ENCODE assay signal across 33 mouse cellular contexts in genomic region chr6:85488510-85488909, GRCm38 (mm10). TPM values are rescaled to one million over a fixed set of nuclear protein-coding genes. Genes with fewer than 3 reads are reported as not detected.
A peak's percentile ranks its signal among the peaks of the same experiment; 100 is the strongest.
DNase-seq lines count a peak whose midpoint lies in the region; ATAC-seq and TF ChIP-seq lines count a peak whose summit lies in the region.
"Had no signal": no experiment of that assay in that cellular context is flagged by ENCODE, and none has a peak within 500 bp of the region (broad histone marks: within the 10 kb centered on the region; RNA-seq: fewer than 3 reads in every experiment).

No protein-coding gene starts in this region.

- peak overlapping the region; percentile 14 for H3K27ac ChIP-seq in hindbrain, embryonic 10.5 days
- H3K27ac ChIP-seq in hindbrain, embryonic 16.5 days (ENCODE audit: low read depth, low read length) = no peak overlapping the region
- no peak overlapping the region for H3K27ac ChIP-seq in kidney, postnatal 0 days
- H3K27ac ChIP-seq: embryonic facial prominence, embryonic 10.5 days; embryonic facial prominence, embryonic 13.5 days; gastrocnemius, adult 2 months; heart, embryonic 15.5 days; hindbrain, embryonic 12.5 days; hindbrain, postnatal 0 days had no signal

- peaks cover 37% of the 10 kb centered on the region for H3K4me1 ChIP-seq in hindbrain, embryonic 10.5 days (replicated peaks)
- peaks cover 12% of the 10 kb centered on the region for H3K4me1 ChIP-seq in hindbrain, embryonic 16.5 days (ENCODE audit: control insufficient read depth, insufficient read depth, low read depth, low read length)
- H3K4me1 ChIP-seq in kidney, postnatal 0 days (replicated peaks; ENCODE audit: insufficient read depth, low read length) = no peaks in the 10 kb centered on the region

- TF ChIP-seq CTCF in kidney, postnatal 0 days (IDR thresholded peaks at IDR 0.05; ENCODE audit: low read depth) = no peak

- no peak for ATAC-seq in hindbrain, embryonic 16.5 days
- no peak for ATAC-seq in kidney, postnatal 0 days (replicated peaks; ENCODE audit: low FRiP score, low read depth)
- ATAC-seq: forebrain, embryonic 14.5 days; forebrain, postnatal 0 days; hindbrain, postnatal 0 days; inflammation-experienced regulatory T-cells, adult 6 months; intestine, embryonic 16.5 days; Patski had no signal

- H3K27me3 ChIP-seq in hindbrain, embryonic 10.5 days (ENCODE audit: insufficient read depth, poor library complexity, severe bottlenecking) = peaks cover 43% of the 10 kb centered on the region
- H3K27me3 ChIP-seq in hindbrain, embryonic 16.5 days (replicated peaks; ENCODE audit: control insufficient read depth, insufficient read depth, low read length) = peaks cover 31% of the 10 kb centered on the region
- H3K27me3 ChIP-seq in kidney, postnatal 0 days (ENCODE audit: insufficient read depth, low read length) = peaks cover 30% of the 10 kb centered on the region

- no peak overlapping the region for H3K9ac ChIP-seq in hindbrain, embryonic 16.5 days (ENCODE audit: low read depth, low read length)
- H3K9ac ChIP-seq in kidney, postnatal 0 days (ENCODE audit: low read depth, low read length) = no peak overlapping the region
- H3K9ac ChIP-seq: embryonic facial prominence, embryonic 13.5 days; forebrain, postnatal 0 days; heart, embryonic 12.5 days; heart, embryonic 15.5 days; hindbrain, embryonic 12.5 days had no signal

- H3K4me3 ChIP-seq in hindbrain, embryonic 10.5 days = no peak overlapping the region
- no peak overlapping the region for H3K4me3 ChIP-seq in hindbrain, embryonic 16.5 days (ENCODE audit: low read length)
- no peak overlapping the region for H3K4me3 ChIP-seq in kidney, postnatal 0 days (replicated peaks; ENCODE audit: low read depth, low read length)
- H3K4me3 ChIP-seq: embryonic facial prominence, embryonic 10.5 days; embryonic facial prominence, embryonic 13.5 days; erythroblast, embryonic 14.5 days; gastrocnemius, adult 2 months; heart, embryonic 12.5 days; heart, embryonic 15.5 days; hindbrain, embryonic 12.5 days had no signal

- peak; percentile 45 for DNase-seq in hindbrain, embryonic 10.5 days (ENCODE audit: low spot score)
- DNase-seq in kidney, postnatal 0 days (ENCODE audit: low spot score) = peak; percentile 36
- no peak for DNase-seq in kidney, adult 9 months
- DNase-seq in embryo, embryonic 10 days (ENCODE audit: low spot score) = peak; percentile 39
- peak; percentile 33 for DNase-seq in embryo, embryonic 11 days
- DNase-seq in right cerebral cortex, adult 2 months (ENCODE audit: low spot score in 2 of 2) = no peak
- no peak for DNase-seq in right cerebral cortex, postnatal 10 days (ENCODE audit: low spot score in 2 of 2)
- DNase-seq: adrenal gland, adult 2 months; adrenal gland, postnatal 14 days; B cell, adult 2 months; cerebellum, adult 11 months; cerebellum, adult 2 months; cerebellum, adult 9-11 months; cerebellum, postnatal 25 days; forebrain, postnatal 0 days; gastrocnemius, adult 2 months; gastrocnemius, postnatal 14 days; heart, adult 11 months; heart, postnatal 10 days; heart, postnatal 36 days had no signal

- no peak overlapping the region for H3K4me2 ChIP-seq in hindbrain, embryonic 16.5 days (ENCODE audit: low read length)
- no peak overlapping the region for H3K4me2 ChIP-seq in kidney, postnatal 0 days (ENCODE audit: low read length)
- H3K4me2 ChIP-seq: embryonic facial prominence, embryonic 13.5 days; heart, embryonic 12.5 days; heart, embryonic 15.5 days; hindbrain, embryonic 12.5 days had no signal

- no peaks in the 10 kb centered on the region for H3K9me3 ChIP-seq in hindbrain, embryonic 10.5 days
- H3K9me3 ChIP-seq in hindbrain, embryonic 16.5 days (ENCODE audit: control insufficient read depth, low read length) = no peaks in the 10 kb centered on the region
- no peaks in the 10 kb centered on the region for H3K9me3 ChIP-seq in kidney, postnatal 0 days (replicated peaks; ENCODE audit: low read length)
- H3K9me3 ChIP-seq: embryonic facial prominence, embryonic 10.5 days; embryonic facial prominence, embryonic 13.5 days; heart, embryonic 12.5 days; heart, embryonic 15.5 days; hindbrain, embryonic 12.5 days had no signal

- 33% methylated on average over 4 of the region's 4 CpGs for WGBS in hindbrain, embryonic 10.5 days
- WGBS in hindbrain, embryonic 16.5 days = 36% methylated on average over 4 of the region's 4 CpGs
- WGBS in kidney, postnatal 0 days = 66% methylated on average over 4 of the region's 4 CpGs

- no peaks in the 10 kb centered on the region for H3K36me3 ChIP-seq in hindbrain, embryonic 10.5 days
- no peaks in the 10 kb centered on the region for H3K36me3 ChIP-seq in hindbrain, embryonic 16.5 days (ENCODE audit: control insufficient read depth, insufficient read depth, low read length)
- H3K36me3 ChIP-seq in kidney, postnatal 0 days (ENCODE audit: insufficient read depth, low read length) = no peaks in the 10 kb centered on the region
- H3K36me3 ChIP-seq: embryonic facial prominence, embryonic 10.5 days; embryonic facial prominence, embryonic 13.5 days; G1E; heart, embryonic 12.5 days; heart, embryonic 15.5 days; hindbrain, embryonic 12.5 days had no signal

RNA-seq across cellular contexts. Expression of gene Fbxo41, which starts 14.3 kb away (rescaled TPM):
- polyA plus RNA-seq in hindbrain, embryonic 10.5 days (2016; fragmentation: Nextera tagmentation; extraction: Ambion mirVana) = 0.60 and 0.97 TPM in 2 replicates
- polyA plus RNA-seq in hindbrain, embryonic 16.5 days (2015; fragmentation: Nextera tagmentation; extraction: Ambion mirVana) = 9.8 and 10.3 TPM in 2 replicates
- polyA plus RNA-seq in kidney, postnatal 0 days (2015; fragmentation: Nextera tagmentation; extraction: Ambion mirVana) = 0.04 and 0.08 TPM in 2 replicates
- polyA plus RNA-seq: erythroblast, embryonic 14.5 days; G1E had no signal

RNA-seq across cellular contexts. Expression of gene Egr4, which starts 24.9 kb away (rescaled TPM):
- polyA plus RNA-seq in hindbrain, embryonic 10.5 days (2016; fragmentation: Nextera tagmentation; extraction: Ambion mirVana) = not detected in 2 replicates
- polyA plus RNA-seq in hindbrain, embryonic 16.5 days (2015; fragmentation: Nextera tagmentation; extraction: Ambion mirVana) = not detected in 2 replicates
- not detected in 2 replicates for polyA plus RNA-seq in kidney, postnatal 0 days (2015; fragmentation: Nextera tagmentation; extraction: Ambion mirVana)
- polyA plus RNA-seq: adrenal gland, adult 2 months; embryonic facial prominence, embryonic 10.5 days; embryonic facial prominence, embryonic 13.5 days; erythroblast, embryonic 14.5 days; forebrain, embryonic 14.5 days; G1E; heart, embryonic 12.5 days; heart, embryonic 15.5 days; hindbrain, embryonic 12.5 days; inflammation-experienced regulatory T-cells, adult 6 months; intestine, embryonic 16.5 days; Patski had no signal

RNA-seq across cellular contexts. Expression of gene Pradc1, which starts 36.7 kb away (rescaled TPM):
- polyA plus RNA-seq in hindbrain, embryonic 10.5 days (2016; fragmentation: Nextera tagmentation; extraction: Ambion mirVana) = 37.5 and 40.7 TPM in 2 replicates
- polyA plus RNA-seq in hindbrain, embryonic 16.5 days (2015; fragmentation: Nextera tagmentation; extraction: Ambion mirVana) = 33.2 and 34.9 TPM in 2 replicates
- polyA plus RNA-seq in kidney, postnatal 0 days (2015; fragmentation: Nextera tagmentation; extraction: Ambion mirVana) = 37.3 and 40.2 TPM in 2 replicates

RNA-seq across cellular contexts. Expression of gene Cct7, which starts 37.2 kb away (rescaled TPM):
- 641 and 745 TPM in 2 replicates for polyA plus RNA-seq in hindbrain, embryonic 10.5 days (2016; fragmentation: Nextera tagmentation; extraction: Ambion mirVana)
- 561 TPM in 2 replicates for polyA plus RNA-seq in hindbrain, embryonic 16.5 days (2015; fragmentation: Nextera tagmentation; extraction: Ambion mirVana)
- 358 and 392 TPM in 2 replicates for polyA plus RNA-seq in kidney, postnatal 0 days (2015; fragmentation: Nextera tagmentation; extraction: Ambion mirVana)

RNA-seq across cellular contexts. Expression of gene Smyd5, which starts 56.7 kb away (rescaled TPM):
- 69.3 and 82.0 TPM in 2 replicates for polyA plus RNA-seq in hindbrain, embryonic 10.5 days (2016; fragmentation: Nextera tagmentation; extraction: Ambion mirVana)
- polyA plus RNA-seq in hindbrain, embryonic 16.5 days (2015; fragmentation: Nextera tagmentation; extraction: Ambion mirVana) = 81.4 and 82.8 TPM in 2 replicates
- polyA plus RNA-seq in kidney, postnatal 0 days (2015; fragmentation: Nextera tagmentation; extraction: Ambion mirVana) = 34.6 and 38.7 TPM in 2 replicates

Comparison
In these comparisons a context has a peak if more than half of its experiments do, and no peak if none do; other contexts are left out.
1. DNase-seq: peak in hindbrain, embryonic 10.5 days (single experiment), kidney, postnatal 0 days (single experiment), embryo, embryonic 10 days (single experiment) and embryo, embryonic 11 days (single experiment); none in kidney, adult 9 months (single experiment), right cerebral cortex, adult 2 months (0 of 2) and right cerebral cortex, postnatal 10 days (0 of 2).